Mouse (Mus musculus) heart, embryonic 10.5 days (tissue): ENCODE data around the gene Bcl9. TPM values are rescaled to one million over a fixed set of nuclear protein-coding genes. Genes with fewer than 3 reads are reported as not detected.

Source experiments
- DNase-seq: peaks from one replicate; pipeline ENCODE4 v3.0.0-alpha.2; 2017; ENCODE audit warnings: low spot score
- H3K27ac ChIP-seq: fragments of 300-500 bp; sonication (generic); 2 replicates; pipeline ENCODE4 v1.5.1; 2016; ENCODE audit warnings: mild to moderate bottlenecking
- H3K27me3 ChIP-seq: fragments of 300-500 bp; sonication (generic); 2 replicates; pipeline ENCODE4 v1.6.1; 2016; ENCODE audit warnings: mild to moderate bottlenecking; ENCODE audit not compliant: poor library complexity, insufficient read depth, severe bottlenecking
- H3K36me3 ChIP-seq: fragments of 300-500 bp; sonication (generic); 2 replicates; pipeline ENCODE4 v1.6.1; 2016; ENCODE audit warnings: mild to moderate bottlenecking, moderate library complexity
- H3K4me1 ChIP-seq: fragments of 300-500 bp; sonication (generic); 2 replicates; pipeline ENCODE4 v1.6.1; 2016; ENCODE audit warnings: mild to moderate bottlenecking
- H3K4me3 ChIP-seq: fragments of 300-500 bp; sonication (generic); 2 replicates; pipeline ENCODE4 v1.5.1; 2016; ENCODE audit warnings: mild to moderate bottlenecking, moderate library complexity
- H3K9me3 ChIP-seq: fragments of 300-500 bp; sonication (generic); 2 replicates; pipeline ENCODE4 v1.6.1; 2016; ENCODE audit warnings: mild to moderate bottlenecking, moderate library complexity
- WGBS: fragments of 180-500 bp; shearing (Covaris S2); methylation state at CpG from one replicate; pipeline ENCODE4 v1.1.7; 2016; 5-methylcytosine and 5-hydroxymethylcytosine counted together
- polyA plus RNA-seq: library from polyadenylated mRNA; unstranded; fragments of >200 nt; fragmentation: Nextera tagmentation; extraction: Ambion mirVana; gene quantifications from 2 replicates; pipeline ENCODE4 v1.2.1, GENCODE M21; 2016

The Bcl9 gene
- polyA plus RNA-seq, 1 experiment from 2014 or later = 45.9 TPM

GRCm38 (mm10) chr3:97180527-97180926 lies 117.2 kb downstream of the Bcl9 start:
- DNase-seq = no peak
- H3K4me1 ChIP-seq = peaks cover 4% of the 10 kb centered on the region; the same call in 1 of the 2 replicates
- no peaks in the 10 kb centered on the region for H3K9me3 ChIP-seq
- peaks cover 24% of the 10 kb centered on the region for H3K36me3 ChIP-seq
- H3K27ac ChIP-seq = no peak overlapping the region
- peaks cover 7% of the 10 kb centered on the region; the same call in 1 of the 2 replicates for H3K27me3 ChIP-seq
- no peak overlapping the region for H3K4me3 ChIP-seq
- 59% methylated on average over 6 of the region's 6 CpGs for WGBS

- Histone ChIP-seq H3K4me3 (no peak overlapping the region), H3K4me1 (no peaks in the 10 kb centered on the region), H3K9me3 (no peaks in the 10 kb centered on the region), H3K36me3 (peaks cover 32% of the 10 kb centered on the region), H3K27me3 (no peaks in the 10 kb centered on the region), H3K27ac (no peak overlapping the region)
- no peak for DNase-seq
- 73% methylated on average over 6 of the region's 6 CpGs for WGBS
Observed at GRCm38 (mm10) chr3:97178885-97179284, 118.8 kb downstream of the Bcl9 start.

GRCm38 (mm10) chr3:97172632-97173031 lies 125.1 kb downstream of the Bcl9 start:
- Histone ChIP-seq H3K27me3 (no peaks in the 10 kb centered on the region), H3K4me1 (no peaks in the 10 kb centered on the region), H3K36me3 (peaks cover 46% of the 10 kb centered on the region), H3K4me3 (no peak overlapping the region), H3K9me3 (no peaks in the 10 kb centered on the region), H3K27ac (no peak overlapping the region)
- no peak for DNase-seq
- WGBS = 87% methylated on average over 5 of the region's 5 CpGs

GRCm38 (mm10) chr3:97172231-97172630 lies 125.5 kb downstream of the Bcl9 start:
- H3K27ac ChIP-seq = no peak overlapping the region
- H3K4me3 ChIP-seq = no peak overlapping the region
- no peaks in the 10 kb centered on the region for H3K27me3 ChIP-seq
- H3K36me3 ChIP-seq = peaks cover 46% of the 10 kb centered on the region
- H3K4me1 ChIP-seq = no peaks in the 10 kb centered on the region
- 78% methylated on average over 9 of the region's 9 CpGs for WGBS
- DNase-seq = no peak
- no peaks in the 10 kb centered on the region for H3K9me3 ChIP-seq

GRCm38 (mm10) chr3:97171531-97171930 lies 126.2 kb downstream of the Bcl9 start:
- H3K27me3 ChIP-seq = no peaks in the 10 kb centered on the region
- H3K36me3 ChIP-seq = peaks cover 44% of the 10 kb centered on the region
- WGBS = 79% methylated on average over 6 of the region's 6 CpGs
- H3K4me3 ChIP-seq = no peak overlapping the region
- H3K27ac ChIP-seq = no peak overlapping the region
- H3K4me1 ChIP-seq = 0 out of 2 replicates have a peak, but pooled peaks cover 6% of the 10 kb centered on the region
- H3K9me3 ChIP-seq = no peaks in the 10 kb centered on the region
- no peak for DNase-seq

GRCm38 (mm10) chr3:97167126-97167525 lies 130.6 kb downstream of the Bcl9 start:
- WGBS = 53% methylated on average over 4 of the region's 4 CpGs

GRCm38 (mm10) chr3:97164477-97164876 lies 133.2 kb downstream of the Bcl9 start:
- peaks cover 19% of the 10 kb centered on the region for H3K4me1 ChIP-seq
- no peaks in the 10 kb centered on the region for H3K9me3 ChIP-seq
- H3K4me3 ChIP-seq = no peak overlapping the region
- no peaks in the 10 kb centered on the region for H3K27me3 ChIP-seq
- WGBS = 51% methylated on average over 4 of the region's 4 CpGs
- peaks cover 31% of the 10 kb centered on the region for H3K36me3 ChIP-seq
- no peak overlapping the region for H3K27ac ChIP-seq
- no peak for DNase-seq

More at GRCm38 (mm10) chr3:97167126-97167525, 130.6 kb downstream of the Bcl9 start:
- no peaks in the 10 kb centered on the region for H3K9me3 ChIP-seq
- H3K27ac ChIP-seq = no peak overlapping the region
- H3K27me3 ChIP-seq = no peaks in the 10 kb centered on the region
- DNase-seq = no peak
- H3K4me1 ChIP-seq = 0 out of 2 replicates have a peak, but pooled peaks cover 9% of the 10 kb centered on the region
- no peak overlapping the region for H3K4me3 ChIP-seq
- peaks cover 35% of the 10 kb centered on the region for H3K36me3 ChIP-seq

GRCm38 (mm10) chr3:97161773-97162172 lies 135.9 kb downstream of the Bcl9 start:
- H3K4me3 ChIP-seq = no peak overlapping the region
- H3K27ac ChIP-seq = no peak overlapping the region
- peaks cover 19% of the 10 kb centered on the region for H3K4me1 ChIP-seq
- H3K36me3 ChIP-seq = peaks cover 14% of the 10 kb centered on the region
- DNase-seq = no peak
- H3K9me3 ChIP-seq = no peaks in the 10 kb centered on the region
- no peaks in the 10 kb centered on the region for H3K27me3 ChIP-seq
- 65% methylated on average over 4 of the region's 4 CpGs for WGBS

- Histone ChIP-seq H3K4me3 (peak overlapping the region; percentile 10; the same call in 1 of the 2 replicates), H3K36me3 (peaks cover 7% of the 10 kb centered on the region), H3K4me1 (peaks cover 17% of the 10 kb centered on the region), H3K9me3 (no peaks in the 10 kb centered on the region), H3K27me3 (no peaks in the 10 kb centered on the region), H3K27ac (no peak overlapping the region)
- WGBS = 78% methylated on average over 10 of the region's 10 CpGs
- no peak for DNase-seq
Observed at GRCm38 (mm10) chr3:97160908-97161307, 136.8 kb downstream of the Bcl9 start.

- Histone ChIP-seq H3K4me1 (peaks cover 17% of the 10 kb centered on the region), H3K9me3 (no peaks in the 10 kb centered on the region), H3K27ac (no peak overlapping the region), H3K4me3 (peak overlapping the region; percentile 71), H3K36me3 (peaks cover 4% of the 10 kb centered on the region; the same call in 1 of the 2 replicates), H3K27me3 (no peaks in the 10 kb centered on the region)
- WGBS = 74% methylated on average over 2 of the region's 2 CpGs
- DNase-seq = peak; percentile 47
Observed at GRCm38 (mm10) chr3:97159986-97160385, 137.7 kb downstream of the Bcl9 start.

GRCm38 (mm10) chr3:97159509-97159850 lies 138.2 kb downstream of the Bcl9 start:
- Histone ChIP-seq H3K27ac (peak overlapping the region; percentile 86), H3K36me3 (peaks cover 4% of the 10 kb centered on the region; the same call in 1 of the 2 replicates)

GRCm38 (mm10) chr3:97158611-97159508 lies 138.9 kb downstream of the Bcl9 start, which contains the start of gene Acp6:
TSS of gene Acp6 (plus strand) at chr3:97158777.
- Histone ChIP-seq H3K27me3 (no peaks in the 10 kb centered on the region), H3K36me3 (peaks cover 4% of the 10 kb centered on the region; the same call in 1 of the 2 replicates), H3K4me1 (peaks cover 14% of the 10 kb centered on the region), H3K27ac (peak within 1 kb of the TSS; percentile 86), H3K4me3 (peak within 1 kb of the TSS; percentile 71), H3K9me3 (no peaks in the 10 kb centered on the region)
- DNase-seq = peak; percentile 97
- under 1% methylated on average over 54 of the region's 54 CpGs for WGBS

More at GRCm38 (mm10) chr3:97159509-97159850, 138.2 kb downstream of the Bcl9 start:
- whole genome bisulfite sequencing = 12% methylated on average over 6 of the region's 6 CpGs
- peaks cover 17% of the 10 kb centered on the region for H3K4me1 ChIP-seq
- H3K9me3 ChIP-seq = no peaks in the 10 kb centered on the region
- H3K4me3 ChIP-seq = peak overlapping the region; percentile 71
- no peaks in the 10 kb centered on the region for H3K27me3 ChIP-seq
- no peak for DNase-seq

GRCm38 (mm10) chr3:97157958-97158599 lies 139.6 kb downstream of the Bcl9 start:
- H3K36me3 ChIP-seq = no peaks in the 10 kb centered on the region
- H3K4me1 ChIP-seq = peaks cover 14% of the 10 kb centered on the region
- H3K27me3 ChIP-seq = no peaks in the 10 kb centered on the region
- DNase-seq = peak; percentile 90
- under 1% methylated on average over 17 of the region's 17 CpGs for WGBS
- no peaks in the 10 kb centered on the region for H3K9me3 ChIP-seq
- peak overlapping the region; percentile 71 for H3K4me3 ChIP-seq
- H3K27ac ChIP-seq = peak overlapping the region; percentile 86
